Mouse (Mus musculus): ENCODE results near the gene Psme3.

Psme3 gene

DNA sequence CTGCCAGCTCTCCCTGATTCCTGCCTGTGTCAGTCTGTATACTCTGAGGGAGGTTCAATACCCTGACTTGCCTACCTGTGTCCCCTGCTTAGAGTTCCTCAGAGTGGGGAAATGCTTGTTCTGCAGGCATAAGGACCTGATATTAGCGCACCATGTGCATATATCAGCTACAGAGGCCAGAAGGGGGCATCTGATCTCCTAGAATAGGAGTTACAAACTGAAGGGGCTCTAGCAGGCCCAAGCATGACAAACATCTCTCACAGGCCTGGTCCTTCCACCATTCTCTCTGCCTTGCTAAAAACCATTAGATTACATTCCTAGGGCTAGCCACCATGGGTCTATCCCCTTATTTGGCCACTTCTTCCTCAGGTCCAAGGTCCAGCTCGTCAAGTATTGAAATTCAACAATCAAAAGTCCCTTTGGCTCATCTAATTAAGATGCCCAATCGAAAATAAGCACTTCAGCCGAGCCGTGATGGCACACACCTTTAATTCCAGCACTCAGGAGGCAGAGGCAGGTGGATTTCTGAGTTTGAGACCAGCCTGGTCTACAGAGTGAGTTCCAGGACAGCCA lies 38.5 kb downstream of the Psme3 start:
- DNase-seq, result no peak

DNA sequence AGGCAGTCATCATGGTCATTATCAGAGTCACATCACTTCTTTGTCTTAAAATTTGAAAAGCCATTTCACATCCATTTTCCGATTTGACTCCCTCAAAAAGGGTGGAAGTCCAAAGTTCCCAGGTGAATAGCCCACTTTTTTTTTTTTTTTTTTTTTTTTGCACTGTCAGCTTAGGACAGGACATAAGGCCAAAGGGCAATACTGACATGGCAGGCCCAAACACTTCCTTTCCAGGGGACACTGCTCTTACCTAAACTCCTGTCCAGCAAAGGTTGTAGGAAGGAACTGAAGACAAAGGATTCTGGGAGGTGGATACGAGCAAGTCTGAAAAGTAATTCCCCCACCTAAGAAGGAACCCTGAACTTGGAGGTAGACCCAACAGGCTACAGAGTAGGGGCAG lies 39.9 kb downstream of the Psme3 start:
- no peak for DNase-seq

DNA sequence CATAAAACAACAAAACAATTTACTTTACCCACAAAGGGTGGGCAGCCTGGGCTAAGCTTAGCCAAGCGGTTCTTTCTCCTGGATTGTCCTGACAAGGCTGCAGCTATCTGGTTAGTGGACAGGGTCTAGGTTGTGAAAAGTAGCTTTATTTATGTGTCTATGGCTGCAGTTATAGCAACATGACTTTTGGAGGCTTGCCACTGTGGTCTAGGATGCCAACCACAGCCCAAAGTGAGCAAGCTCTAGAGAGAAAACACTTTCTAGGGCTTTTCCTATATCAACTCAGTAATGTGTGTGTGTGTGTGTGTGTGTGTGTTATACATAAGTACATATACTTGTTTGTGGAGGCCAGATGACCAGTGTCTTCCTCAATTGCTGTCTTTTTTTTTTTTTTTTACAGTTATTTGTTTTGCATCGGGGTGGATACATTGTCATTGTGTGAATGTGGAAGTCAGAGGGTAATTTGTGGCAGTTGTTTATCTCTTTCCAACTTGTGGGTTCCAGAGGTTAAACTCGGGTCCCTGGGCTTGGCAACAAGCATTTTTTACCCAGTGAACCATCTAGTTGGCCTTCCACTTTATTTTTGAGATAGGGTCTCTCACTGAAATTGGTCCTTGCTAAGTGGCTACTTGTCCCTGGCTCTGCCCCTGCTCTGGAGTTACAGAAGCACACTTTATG lies 41.6 kb downstream of the Psme3 start:
- DNase-seq, result no peak

DNA sequence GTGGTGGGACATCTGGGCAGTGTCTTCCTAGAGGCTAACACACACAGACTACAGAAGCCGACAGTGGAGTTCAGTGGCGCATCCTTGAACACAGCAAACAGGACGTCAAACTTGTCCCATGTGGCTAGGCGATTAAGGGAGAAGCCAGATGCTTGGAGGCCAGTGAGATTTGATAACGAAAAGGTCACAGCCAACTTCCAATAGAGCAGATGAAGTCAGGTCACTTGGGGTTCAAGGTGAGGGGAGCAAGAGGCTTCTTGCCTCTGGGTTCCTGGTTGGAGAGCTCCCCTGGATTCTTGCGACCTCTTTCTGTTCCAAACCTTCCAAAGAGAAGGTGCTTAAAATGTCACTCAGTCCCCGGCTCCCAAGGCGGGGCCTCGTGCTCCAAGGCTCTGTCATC lies 43.8 kb downstream of the Psme3 start:
- no peak for DNase-seq

DNA sequence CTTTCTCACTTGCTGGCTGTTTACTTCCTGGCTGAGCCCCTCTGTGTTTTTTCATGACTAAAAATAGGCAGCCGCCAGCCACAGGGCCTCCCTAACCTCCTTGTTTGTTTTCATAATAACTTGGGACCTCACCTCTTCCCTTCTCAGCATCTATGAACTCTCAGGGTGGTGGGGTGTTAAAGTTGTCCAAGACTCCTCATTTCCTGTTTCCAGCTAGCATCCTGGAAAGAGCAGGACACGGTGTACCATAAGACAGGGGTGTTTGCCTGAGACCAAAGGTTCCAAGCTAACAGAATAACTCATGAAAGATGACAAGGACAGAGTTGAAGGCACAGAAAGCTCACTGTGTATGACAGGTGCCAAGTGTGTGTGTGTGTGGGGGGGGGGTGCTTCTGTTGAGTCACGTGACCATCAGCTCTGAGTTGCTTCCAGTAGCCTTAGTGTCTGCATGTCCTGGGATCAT lies 44.7 kb downstream of the Psme3 start:
- DNase-seq, result no peak

DNA sequence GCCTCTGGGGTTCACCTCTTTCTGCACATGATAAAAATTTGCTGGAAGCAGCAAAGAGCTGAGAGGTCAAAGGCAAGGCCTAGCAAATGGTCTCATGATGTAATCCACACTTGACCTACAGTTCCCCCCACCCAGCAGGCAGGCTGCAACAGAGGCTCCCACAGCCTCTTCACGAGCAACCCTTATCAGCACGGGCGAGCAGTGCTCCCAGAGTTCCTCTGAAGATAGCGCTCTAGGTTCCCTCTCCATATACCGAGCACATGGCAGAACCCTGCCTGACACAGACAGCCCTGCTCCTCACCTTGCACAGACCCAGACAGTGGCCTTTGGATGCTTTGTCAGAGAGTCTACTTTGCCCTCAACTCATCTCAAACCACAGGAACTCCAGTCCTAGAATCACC lies 48.5 kb downstream of the Psme3 start:
- no peak for DNase-seq

DNA sequence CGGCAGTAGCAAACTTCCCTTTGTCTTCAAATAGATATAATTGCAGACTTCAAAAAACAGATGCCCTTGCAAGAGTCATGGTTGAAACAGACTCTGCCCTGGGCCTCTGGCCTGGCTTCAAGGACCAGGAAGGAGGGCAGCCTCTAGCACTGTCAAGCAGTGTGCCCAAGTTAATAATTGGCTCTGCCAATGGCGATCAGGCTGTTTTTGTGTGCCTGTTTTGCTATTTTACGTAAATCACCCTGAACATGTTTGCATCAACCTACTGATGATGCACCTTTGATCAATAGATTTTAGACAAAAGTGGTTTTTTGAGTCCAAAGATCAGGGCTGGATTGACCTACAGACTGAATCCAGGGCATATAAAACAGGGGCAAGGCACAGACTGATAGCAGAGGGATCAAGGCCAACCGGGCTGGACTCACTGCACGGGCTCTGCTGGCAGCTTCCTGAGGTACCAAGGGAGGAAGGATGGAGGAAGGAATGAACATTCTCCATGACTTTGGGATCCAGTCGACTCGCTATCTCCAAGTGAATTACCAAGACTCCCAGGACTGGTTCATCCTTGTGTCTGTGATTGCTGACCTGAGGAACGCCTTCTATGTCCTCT lies 51.4 kb downstream of the Psme3 start, which contains the start of gene G6pc:
G6pc (plus strand) TSS at position 236 of the 610 bp plus-strand sequence.
- no peak for DNase-seq

DNA sequence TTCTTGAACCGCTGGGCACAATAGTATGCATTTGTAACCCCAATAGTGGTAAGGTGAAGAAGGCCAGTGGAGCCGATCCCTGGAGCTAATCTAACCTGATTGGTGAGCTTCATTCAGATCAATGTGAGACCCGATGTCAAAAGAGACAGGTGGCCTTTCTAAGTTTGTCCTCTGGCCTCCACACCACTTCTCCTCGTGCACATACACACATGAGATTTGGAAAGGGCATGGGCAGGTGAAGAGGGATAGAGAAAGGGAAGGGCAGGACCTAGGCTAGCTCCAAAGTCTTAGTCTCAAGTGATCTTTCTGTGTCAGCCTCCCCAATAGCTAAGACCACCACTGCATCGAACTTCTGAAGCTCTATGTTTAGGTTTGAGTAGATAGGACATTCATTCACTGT lies 54.1 kb downstream of the Psme3 start:
- DNase-seq, result no peak

Data from right cerebral cortex, postnatal 25 days (tissue).